Mouse (Mus musculus) limb, embryonic 13.5 days (tissue): ENCODE measurements around the gene Gk2. TPM values are rescaled to one million over a fixed set of nuclear protein-coding genes. Genes with fewer than 3 reads are reported as not detected.

Experiments used
- ATAC-seq: fragments of 200-750 bp; cut with Nextera tagmentation; 2 replicates; pipeline ENCODE4 v1.8.0; 2017; ENCODE audit warnings: low read depth, moderate number of reproducible peaks, moderate TSS enrichment; ENCODE audit not compliant: low FRiP score
- H3K27ac ChIP-seq: fragments of 300-500 bp; sonication (generic); 2 replicates; pipeline ENCODE4 v1.5.1; 2015; ENCODE audit warnings: inconsistent platforms, mild to moderate bottlenecking, moderate library complexity
- H3K27me3 ChIP-seq: fragments of 300-500 bp; sonication (generic); 2 replicates; pipeline ENCODE4 v1.6.1; 2015; ENCODE audit warnings: mild to moderate bottlenecking, inconsistent platforms
- H3K36me3 ChIP-seq: fragments of 300-500 bp; sonication (generic); 2 replicates; pipeline ENCODE4 v1.6.1; 2015; ENCODE audit warnings: inconsistent platforms, mild to moderate bottlenecking, moderate library complexity
- H3K4me1 ChIP-seq: fragments of 300-500 bp; sonication (generic); 2 replicates; pipeline ENCODE4 v1.6.1; 2015; ENCODE audit warnings: inconsistent platforms
- H3K4me2 ChIP-seq: fragments of 300-500 bp; sonication (generic); replicated peaks from 2 replicates; pipeline ENCODE4 v1.6.1; 2015; ENCODE audit warnings: inconsistent platforms, mild to moderate bottlenecking, moderate library complexity
- H3K4me3 ChIP-seq: fragments of 300-500 bp; sonication (generic); 2 replicates; pipeline ENCODE4 v1.5.1; 2015; ENCODE audit warnings: moderate library complexity, mild to moderate bottlenecking, inconsistent platforms
- H3K9ac ChIP-seq: fragments of 300-500 bp; sonication (generic); 2 replicates; pipeline ENCODE4 v1.6.1; 2015; ENCODE audit warnings: mild to moderate bottlenecking, inconsistent platforms
- H3K9me3 ChIP-seq: fragments of 300-500 bp; sonication (generic); 2 replicates; pipeline ENCODE4 v1.6.1; 2016; ENCODE audit warnings: inconsistent platforms
- WGBS: fragments of 180-500 bp; shearing (Covaris S2); methylation state at CpG from one replicate; pipeline ENCODE4 v1.1.7; 2015; 5-methylcytosine and 5-hydroxymethylcytosine counted together
- polyA plus RNA-seq: library from polyadenylated mRNA; unstranded; fragments of >200 nt; fragmentation: Nextera tagmentation; extraction: Ambion mirVana; gene quantifications from 2 replicates; pipeline ENCODE4 v1.2.1, GENCODE M21; 2015

Gk2 gene
- not detected in 2 replicates for polyA plus RNA-seq

- Histone ChIP-seq H3K4me3 (no peak within 1 kb of the TSS), H3K27ac (no peak within 1 kb of the TSS), H3K36me3 (no peaks in the 10 kb centered on the region), H3K9ac (no peak within 1 kb of the TSS), H3K4me1 (no peaks in the 10 kb centered on the region), H3K27me3 (no peaks in the 10 kb centered on the region), H3K4me2 (no peak within 1 kb of the TSS), H3K9me3 (no peaks in the 10 kb centered on the region)
- ATAC-seq = no peak
- WGBS = 95% methylated on average over 10 of the region's 10 CpGs
These were observed at the start of gene Gk2 for GRCm38 (mm10) chr5:97456816-97457215. Gk2 (minus strand) TSS chr5:97457021.

- H3K4me1 ChIP-seq = 0 out of 2 replicates have a peak, but pooled peaks cover 3% of the 10 kb centered on the region
- H3K9me3 ChIP-seq = no peaks in the 10 kb centered on the region
- ATAC-seq = no peak
These were observed 41.2 kb upstream of the Gk2 start for GRCm38 (mm10) chr5:97498041-97498440.

GRCm38 (mm10) chr5:97495488-97496092, 38.8 kb upstream of the Gk2 start:
- no peak for ATAC-seq

More at GRCm38 (mm10) chr5:97498041-97498440, 41.2 kb upstream of the Gk2 start:
- H3K27ac ChIP-seq = no peak overlapping the region
- no peak overlapping the region for H3K4me2 ChIP-seq
- no peak overlapping the region for H3K4me3 ChIP-seq
- no peak overlapping the region for H3K9ac ChIP-seq
- no peaks in the 10 kb centered on the region for H3K27me3 ChIP-seq
- no peaks in the 10 kb centered on the region for H3K36me3 ChIP-seq

GRCm38 (mm10) chr5:97493421-97493820, 36.6 kb upstream of the Gk2 start:
- no peak for ATAC-seq
- no peak overlapping the region for H3K4me3 ChIP-seq
- H3K9ac ChIP-seq = no peak overlapping the region
- H3K4me1 ChIP-seq = 0 out of 2 replicates have a peak, but pooled peaks cover 3% of the 10 kb centered on the region
- no peaks in the 10 kb centered on the region for H3K9me3 ChIP-seq
- no peak overlapping the region for H3K27ac ChIP-seq
- H3K27me3 ChIP-seq = no peaks in the 10 kb centered on the region
- WGBS = 79% methylated on average over 5 of the region's 5 CpGs
- H3K4me2 ChIP-seq = no peak overlapping the region
- no peaks in the 10 kb centered on the region for H3K36me3 ChIP-seq

More at GRCm38 (mm10) chr5:97495488-97496092, 38.8 kb upstream of the Gk2 start:
- Histone ChIP-seq H3K4me2 (no peak overlapping the region), H3K27me3 (no peaks in the 10 kb centered on the region), H3K9ac (no peak overlapping the region), H3K9me3 (no peaks in the 10 kb centered on the region), H3K27ac (no peak overlapping the region), H3K4me1 (0 out of 2 replicates have a peak, but pooled peaks cover 3% of the 10 kb centered on the region), H3K36me3 (no peaks in the 10 kb centered on the region), H3K4me3 (no peak overlapping the region)
- 40% methylated on average over 5 of the region's 5 CpGs for WGBS

- Histone ChIP-seq H3K36me3 (no peaks in the 10 kb centered on the region), H3K4me3 (no peak overlapping the region), H3K4me1 (no peaks in the 10 kb centered on the region), H3K4me2 (no peak overlapping the region), H3K9ac (no peak overlapping the region), H3K27ac (no peak overlapping the region), H3K9me3 (no peaks in the 10 kb centered on the region), H3K27me3 (no peaks in the 10 kb centered on the region)
- ATAC-seq = no peak
- WGBS = 91% methylated on average over 5 of the region's 5 CpGs
These were observed 29.3 kb upstream of the Gk2 start for GRCm38 (mm10) chr5:97486141-97486540.

GRCm38 (mm10) chr5:97479991-97480390, 23.2 kb upstream of the Gk2 start:
- 82% methylated on average over 1 of the region's 1 CpGs for WGBS

GRCm38 (mm10) chr5:97467246-97467645, 10.4 kb upstream of the Gk2 start:
- 87% methylated on average over 7 of the region's 7 CpGs for WGBS
- no peaks in the 10 kb centered on the region for H3K27me3 ChIP-seq
- no peak overlapping the region for H3K9ac ChIP-seq
- H3K4me2 ChIP-seq = no peak overlapping the region
- ATAC-seq = no peak
- H3K27ac ChIP-seq = no peak overlapping the region
- no peaks in the 10 kb centered on the region for H3K4me1 ChIP-seq
- no peaks in the 10 kb centered on the region for H3K36me3 ChIP-seq
- H3K9me3 ChIP-seq = no peaks in the 10 kb centered on the region
- no peak overlapping the region for H3K4me3 ChIP-seq

More at GRCm38 (mm10) chr5:97479991-97480390, 23.2 kb upstream of the Gk2 start:
- no peaks in the 10 kb centered on the region for H3K36me3 ChIP-seq
- no peaks in the 10 kb centered on the region for H3K27me3 ChIP-seq
- no peak overlapping the region for H3K4me3 ChIP-seq
- H3K4me1 ChIP-seq = no peaks in the 10 kb centered on the region
- no peak overlapping the region for H3K9ac ChIP-seq
- H3K4me2 ChIP-seq = no peak overlapping the region
- H3K9me3 ChIP-seq = no peaks in the 10 kb centered on the region
- H3K27ac ChIP-seq = no peak overlapping the region
- ATAC-seq = no peak

- Histone ChIP-seq H3K4me3 (no peak overlapping the region), H3K4me1 (no peaks in the 10 kb centered on the region), H3K27me3 (no peaks in the 10 kb centered on the region), H3K4me2 (no peak overlapping the region), H3K36me3 (no peaks in the 10 kb centered on the region), H3K27ac (no peak overlapping the region), H3K9ac (no peak overlapping the region), H3K9me3 (no peaks in the 10 kb centered on the region)
- WGBS = 80% methylated on average over 10 of the region's 10 CpGs
- no peak for ATAC-seq
These were observed 9.8 kb upstream of the Gk2 start for GRCm38 (mm10) chr5:97466430-97467158.

GRCm38 (mm10) chr5:97465956-97466355, 9.1 kb upstream of the Gk2 start:
- 82% methylated on average over 3 of the region's 3 CpGs for WGBS

GRCm38 (mm10) chr5:97462856-97463255, 6.0 kb upstream of the Gk2 start:
- Histone ChIP-seq H3K36me3 (no peaks in the 10 kb centered on the region), H3K27ac (no peak overlapping the region), H3K4me2 (no peak overlapping the region), H3K4me1 (no peaks in the 10 kb centered on the region), H3K4me3 (no peak overlapping the region), H3K9ac (no peak overlapping the region), H3K9me3 (no peaks in the 10 kb centered on the region), H3K27me3 (no peaks in the 10 kb centered on the region)
- no peak for ATAC-seq
- 96% methylated on average over 3 of the region's 3 CpGs for WGBS

More at GRCm38 (mm10) chr5:97465956-97466355, 9.1 kb upstream of the Gk2 start:
- Histone ChIP-seq H3K27ac (no peak overlapping the region), H3K4me1 (no peaks in the 10 kb centered on the region), H3K4me3 (no peak overlapping the region), H3K27me3 (no peaks in the 10 kb centered on the region), H3K36me3 (no peaks in the 10 kb centered on the region), H3K9ac (no peak overlapping the region), H3K9me3 (no peaks in the 10 kb centered on the region), H3K4me2 (no peak overlapping the region)
- no peak for ATAC-seq

- ATAC-seq = no peak
- H3K4me3 ChIP-seq = no peak overlapping the region
- H3K36me3 ChIP-seq = no peaks in the 10 kb centered on the region
- WGBS = 38% methylated on average over 4 of the region's 4 CpGs
- 0 out of 2 replicates have a peak, but pooled peaks cover 3% of the 10 kb centered on the region for H3K4me1 ChIP-seq
- no peak overlapping the region for H3K4me2 ChIP-seq
- H3K27me3 ChIP-seq = no peaks in the 10 kb centered on the region
- H3K9me3 ChIP-seq = no peaks in the 10 kb centered on the region
- no peak overlapping the region for H3K27ac ChIP-seq
- no peak overlapping the region for H3K9ac ChIP-seq
These were observed 5.4 kb downstream of the Gk2 start for GRCm38 (mm10) chr5:97451451-97451850.

GRCm38 (mm10) chr5:97444191-97444590, 12.6 kb downstream of the Gk2 start:
- Histone ChIP-seq H3K4me3 (no peak overlapping the region), H3K36me3 (no peaks in the 10 kb centered on the region), H3K9me3 (no peaks in the 10 kb centered on the region), H3K27ac (no peak overlapping the region), H3K27me3 (no peaks in the 10 kb centered on the region), H3K4me1 (no peaks in the 10 kb centered on the region), H3K4me2 (no peak overlapping the region), H3K9ac (no peak overlapping the region)
- WGBS = 46% methylated on average over 1 of the region's 1 CpGs
- ATAC-seq = no peak
